In the genomic region with DNA sequence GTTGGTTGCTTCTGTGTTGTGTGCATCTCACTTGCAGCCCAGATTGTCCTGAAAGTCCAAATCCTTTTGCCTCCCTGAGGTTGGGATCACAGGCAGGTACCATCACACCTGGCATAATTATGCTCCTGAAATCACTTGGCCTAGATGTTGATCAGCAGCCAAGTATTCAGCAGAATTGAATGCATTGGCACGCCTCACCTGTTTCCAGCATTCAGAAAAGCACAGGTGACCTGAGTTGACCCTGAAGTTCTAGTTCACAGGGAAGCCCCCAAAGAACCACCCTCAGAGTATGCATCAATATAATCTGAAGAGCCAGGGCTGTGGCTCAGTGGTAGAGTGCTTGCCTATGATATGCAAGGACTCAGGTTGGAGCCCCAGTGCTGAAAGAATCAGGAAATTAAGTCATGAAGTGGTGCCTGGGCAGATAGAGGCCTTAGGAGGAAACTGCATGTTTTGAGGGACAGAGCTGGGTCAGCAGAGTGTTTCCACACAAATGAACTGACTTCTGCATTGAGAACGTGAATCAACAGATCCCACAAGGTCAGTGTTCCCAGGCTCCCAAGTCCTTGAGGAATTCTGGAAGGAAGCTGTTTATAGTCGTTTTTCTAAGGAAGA, we compare ENCODE assay signal across 10 mouse cellular contexts. TPM values are rescaled to one million over a fixed set of nuclear protein-coding genes. Genes with fewer than 3 reads are reported as not detected.
DNase-seq lines count a peak whose midpoint lies in the region; ATAC-seq and TF ChIP-seq lines count a peak whose summit lies in the region.
"Had no signal": no experiment of that assay in that cellular context is flagged by ENCODE, and none has a peak within 500 bp of the region (broad histone marks: within the 10 kb centered on the region; RNA-seq: fewer than 3 reads in every experiment).

No protein-coding gene starts in this region.

- H3K27ac ChIP-seq in heart, adult 2 months: peak overlapping the region; percentile 58
- H3K27ac ChIP-seq in lung, postnatal 0 days (ENCODE audit: low read length): peak overlapping the region; percentile 40; the same call in 1 of the 2 replicates

- TF ChIP-seq POLR2A in heart, adult 2 months (IDR thresholded peaks at IDR 0.05; ENCODE audit: insufficient read depth, low read depth, low read length): no peak
- TF ChIP-seq POLR2A in lung, adult 2 months (IDR thresholded peaks at IDR 0.05; ENCODE audit: borderline replicate concordance, extremely low read depth, low read depth, low read length): no peak

- no peak for ATAC-seq in lung, postnatal 0 days
- ATAC-seq in granulocyte monocyte progenitor cell, adult 5-6 weeks (replicated peaks; ENCODE audit: poor library complexity, severe bottlenecking): peak; percentile 21
- ATAC-seq in activated CD4-positive, CD25-positive, alpha-beta regulatory T cell, adult 4 months: no peak

- no peaks in the 10 kb centered on the region for H3K79me2 ChIP-seq in heart, adult 2 months (replicated peaks; ENCODE audit: control insufficient read depth, insufficient read depth, low read length)

- H3K9ac ChIP-seq in heart, adult 2 months (ENCODE audit: low read depth, low read length): no peak overlapping the region
- no peak overlapping the region for H3K9ac ChIP-seq in lung, postnatal 0 days (replicated peaks; ENCODE audit: low read depth)

- no peaks in the 10 kb centered on the region for H3K27me3 ChIP-seq in heart, adult 2 months (ENCODE audit: control insufficient read depth, insufficient read depth, low read length)
- H3K27me3 ChIP-seq in lung, postnatal 0 days (replicated peaks; ENCODE audit: insufficient read depth, low read length): no peaks in the 10 kb centered on the region
- no peaks in the 10 kb centered on the region for H3K27me3 ChIP-seq in megakaryocyte, embryonic 14.5 days (replicated peaks)

- TF ChIP-seq CTCF in heart, adult 2 months (IDR thresholded peaks at IDR 0.05): no peak
- TF ChIP-seq CTCF in lung, postnatal 0 days (IDR thresholded peaks at IDR 0.05): no peak
- TF ChIP-seq CTCF in lung, adult 2 months (IDR thresholded peaks at IDR 0.05; ENCODE audit: insufficient read depth, low read length): no peak

- DNase-seq in heart, adult 2 months: peak in 1 of 2 experiments; percentile 32
- DNase-seq in heart, postnatal 14 days: no peak
- DNase-seq in lung, postnatal 0 days (ENCODE audit: low spot score): no peak
- no peak for DNase-seq in lung, adult 2 months
- DNase-seq in urinary bladder, postnatal 10 days (ENCODE audit: low spot score): no peak
- DNase-seq: left cerebral cortex, postnatal 4 days had no signal

- intact Hi-C loops in heart, adult 2 months (cut with DNase I): no loop called here
- intact Hi-C loops in heart, postnatal 14 days (cut with DNase I): no loop called here

- no peak overlapping the region for H3K4me3 ChIP-seq in heart, adult 2 months
- no peak overlapping the region for H3K4me3 ChIP-seq in lung, postnatal 0 days (ENCODE audit: low read depth, low read length)
- no peak overlapping the region for H3K4me3 ChIP-seq in lung, adult 2 months (replicated peaks; ENCODE audit: extremely low read depth, low read depth, low read length)
- H3K4me3 ChIP-seq in megakaryocyte, embryonic 14.5 days (replicated peaks): peak overlapping the region; percentile 74

- H3K9me3 ChIP-seq in lung, postnatal 0 days (ENCODE audit: low read length): no peaks in the 10 kb centered on the region
- no peaks in the 10 kb centered on the region for H3K9me3 ChIP-seq in megakaryocyte, embryonic 14.5 days

- TF ChIP-seq EP300 in heart, adult 2 months (IDR thresholded peaks at IDR 0.05; ENCODE audit: insufficient read depth, low read depth, low read length): no peak
- no peak for TF ChIP-seq EP300 in lung, postnatal 0 days (IDR thresholded peaks at IDR 0.05)

- peaks cover 10% of the 10 kb centered on the region for H3K4me1 ChIP-seq in heart, adult 2 months (ENCODE audit: control insufficient read depth, insufficient read depth, low read length)
- H3K4me1 ChIP-seq in lung, postnatal 0 days (ENCODE audit: insufficient read depth, low read depth, low read length): no peaks in the 10 kb centered on the region
- peaks cover 2% of the 10 kb centered on the region for H3K4me1 ChIP-seq in lung, adult 2 months (ENCODE audit: control insufficient read depth, insufficient read depth, low read length)
- peaks cover 72% of the 10 kb centered on the region for H3K4me1 ChIP-seq in megakaryocyte, embryonic 14.5 days

- WGBS in heart, adult 2 months: 65% methylated on average over 3 of the region's 3 CpGs
- 58% methylated on average over 3 of the region's 3 CpGs for WGBS in lung, postnatal 0 days
- 67% methylated on average over 3 of the region's 3 CpGs for WGBS in lung, adult 2 months

- no peak overlapping the region for H3K4me2 ChIP-seq in lung, postnatal 0 days (replicated peaks; ENCODE audit: low read depth, low read length)
- H3K4me2 ChIP-seq: midbrain, embryonic 11.5 days had no signal

- no peaks in the 10 kb centered on the region for H3K36me3 ChIP-seq in heart, adult 2 months (ENCODE audit: control insufficient read depth, insufficient read depth, low read length)
- H3K36me3 ChIP-seq in lung, postnatal 0 days (ENCODE audit: insufficient read depth, low read length): no peaks in the 10 kb centered on the region
- no peaks in the 10 kb centered on the region for H3K36me3 ChIP-seq in megakaryocyte, embryonic 14.5 days (replicated peaks; ENCODE audit: low read length)

RNA-seq across cellular contexts. Expression of a gene that starts 10.4 kb away (rescaled TPM):
- total RNA-seq in heart, adult 2 months (2021): 100 to 1,000 TPM; 135 to 224 TPM
- 37.5 and 76.6 TPM in 2 replicates for polyA plus RNA-seq in heart, adult 2 months (2012; rRNA removed)
- 100 to 1,000 TPM; 219 to 274 TPM for total RNA-seq in heart, postnatal 14 days (2021)
- polyA plus RNA-seq in lung, postnatal 0 days (2015; fragmentation: Nextera tagmentation; extraction: Ambion mirVana): 47.9 and 52.2 TPM in 2 replicates
- polyA plus RNA-seq in lung, adult 2 months (2012; rRNA removed): 7.2 and 12.4 TPM in 2 replicates
- total RNA-seq in granulocyte monocyte progenitor cell, adult 5-6 weeks (2014; fragmentation: Nextera tagmentation): 19.9 and 26.1 TPM in 2 replicates
- total RNA-seq in granulocyte monocyte progenitor cell, adult 5-6 weeks (2017): 24.4 and 24.5 TPM in 2 replicates
- 0.64 and 5.3 TPM in 2 replicates for polyA plus RNA-seq in megakaryocyte, embryonic 14.5 days (2012; ENCODE audit: insufficient read depth, low replicate concordance)
- 10 to 100 TPM; 50.6 to 63.3 TPM for polyA plus RNA-seq in activated CD4-positive, CD25-positive, alpha-beta regulatory T cell, adult 4 months (2017; shearing (Covaris generic))
